Mouse (Mus musculus) right cerebral cortex, postnatal 25 days (tissue): ENCODE measurements around the gene Hps3.
"Not testable (repeated sequence)": the region's sequence is repeated elsewhere in the genome, so short reads cannot be mapped to it uniquely, and the experiment has no call there.

ENCODE experiments used
- DNase-seq: peaks from one replicate; pipeline ENCODE4 v3.0.0; 2022

Hps3 gene

DNA sequence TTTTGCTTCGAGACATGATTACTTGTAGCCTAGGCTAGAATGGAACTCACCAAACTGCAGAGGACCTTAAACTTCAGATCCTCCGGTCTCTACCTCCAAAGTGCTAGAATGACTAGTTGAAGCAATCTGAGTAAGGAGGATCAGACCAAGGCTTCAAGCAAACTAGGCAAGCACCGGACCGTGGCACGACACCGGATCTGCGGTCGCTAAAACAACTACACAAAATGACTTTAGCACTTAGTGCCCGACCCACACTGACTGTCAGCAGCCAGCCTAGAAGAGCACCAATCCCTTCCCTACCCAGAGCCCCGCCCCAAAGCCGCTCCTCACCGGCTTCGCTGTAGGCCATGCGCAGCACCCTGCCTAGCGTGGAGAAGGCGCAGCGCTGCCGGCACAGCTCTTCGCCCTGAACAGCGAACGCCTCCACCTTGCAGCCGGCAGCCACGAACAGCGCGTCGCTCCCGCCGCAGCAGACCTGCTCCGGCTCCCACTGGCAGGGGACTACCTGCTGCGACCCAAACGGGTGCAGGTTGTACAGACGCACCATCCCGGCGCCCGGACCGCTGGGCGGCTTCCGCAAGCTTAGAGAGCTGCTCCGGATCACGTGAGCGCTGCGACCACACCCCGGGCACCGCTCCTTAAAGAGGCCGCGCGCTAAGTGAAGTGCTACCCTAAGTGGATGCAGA lies at the start of gene Hps3:
Gene Hps3, minus strand, starts transcription at position 597 of the 686 bp plus-strand sequence.
- DNase-seq, result peak; percentile 90

DNA sequence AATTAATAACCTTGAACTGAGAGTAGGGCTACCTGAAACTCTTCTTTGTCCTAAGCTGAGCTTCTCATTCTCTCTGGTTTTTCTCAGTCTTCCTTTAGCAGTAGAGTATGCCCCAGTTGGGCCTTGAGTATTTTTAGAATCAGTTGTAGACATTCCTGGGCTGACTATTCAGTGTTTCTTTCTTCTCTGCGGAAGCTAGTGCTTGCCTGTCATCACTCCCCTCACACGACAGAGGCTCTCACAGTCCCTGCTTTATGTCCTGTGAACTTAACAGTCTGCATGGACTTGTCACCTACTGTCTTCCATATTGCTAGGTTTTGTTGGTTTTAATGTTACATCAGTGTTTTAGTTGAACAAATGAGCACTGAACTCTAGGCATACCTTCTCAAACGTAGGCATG lies 47.0 kb upstream of the Hps3 start:
- DNase-seq, result no peak

DNA sequence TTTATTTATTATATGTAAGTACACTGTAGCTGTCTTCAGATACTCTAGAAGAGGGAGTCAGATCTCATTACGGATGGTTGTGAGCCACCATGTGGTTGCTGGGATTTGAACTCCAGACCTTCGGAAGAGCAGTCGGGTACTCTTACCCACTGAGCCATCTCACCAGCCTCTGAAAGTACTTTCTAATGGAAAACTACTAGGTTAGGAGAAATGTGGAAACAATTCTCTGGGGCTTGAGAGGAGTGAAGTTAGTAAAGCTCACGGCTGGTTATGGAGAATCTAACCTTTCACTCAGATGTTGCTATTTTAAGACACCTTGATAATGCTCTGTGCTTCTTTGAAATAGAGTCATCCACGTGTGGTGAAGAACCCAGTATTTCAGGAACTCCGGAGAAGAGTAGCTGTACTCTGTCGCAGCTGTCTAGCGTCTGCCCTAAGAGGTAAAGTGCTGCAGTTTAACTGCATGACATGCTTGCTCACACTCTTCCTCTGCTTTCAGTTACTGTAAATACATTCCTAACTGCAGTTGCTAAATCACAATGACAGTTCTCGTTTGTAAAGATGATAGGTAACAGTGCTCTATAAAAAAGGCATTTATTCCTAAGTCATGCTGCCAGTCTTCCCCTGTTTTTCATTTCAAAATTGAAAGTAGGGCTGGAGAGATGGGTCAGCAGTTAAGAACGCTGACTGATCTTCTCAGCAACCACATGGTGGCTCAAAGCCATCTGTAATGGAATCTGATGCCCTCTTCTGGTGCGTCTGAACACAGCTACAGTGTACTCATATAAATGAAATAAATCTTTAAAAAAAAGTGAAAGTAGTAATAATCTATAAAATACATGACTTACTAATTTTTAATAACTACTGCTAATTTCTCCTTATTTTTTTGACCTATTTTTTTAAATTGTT lies 41.3 kb upstream of the Hps3 start:
- no peak for DNase-seq

- no peak for DNase-seq
Observed at GRCm38 (mm10) chr3:20058197-20058541, 23.1 kb upstream of the Hps3 start.

DNA sequence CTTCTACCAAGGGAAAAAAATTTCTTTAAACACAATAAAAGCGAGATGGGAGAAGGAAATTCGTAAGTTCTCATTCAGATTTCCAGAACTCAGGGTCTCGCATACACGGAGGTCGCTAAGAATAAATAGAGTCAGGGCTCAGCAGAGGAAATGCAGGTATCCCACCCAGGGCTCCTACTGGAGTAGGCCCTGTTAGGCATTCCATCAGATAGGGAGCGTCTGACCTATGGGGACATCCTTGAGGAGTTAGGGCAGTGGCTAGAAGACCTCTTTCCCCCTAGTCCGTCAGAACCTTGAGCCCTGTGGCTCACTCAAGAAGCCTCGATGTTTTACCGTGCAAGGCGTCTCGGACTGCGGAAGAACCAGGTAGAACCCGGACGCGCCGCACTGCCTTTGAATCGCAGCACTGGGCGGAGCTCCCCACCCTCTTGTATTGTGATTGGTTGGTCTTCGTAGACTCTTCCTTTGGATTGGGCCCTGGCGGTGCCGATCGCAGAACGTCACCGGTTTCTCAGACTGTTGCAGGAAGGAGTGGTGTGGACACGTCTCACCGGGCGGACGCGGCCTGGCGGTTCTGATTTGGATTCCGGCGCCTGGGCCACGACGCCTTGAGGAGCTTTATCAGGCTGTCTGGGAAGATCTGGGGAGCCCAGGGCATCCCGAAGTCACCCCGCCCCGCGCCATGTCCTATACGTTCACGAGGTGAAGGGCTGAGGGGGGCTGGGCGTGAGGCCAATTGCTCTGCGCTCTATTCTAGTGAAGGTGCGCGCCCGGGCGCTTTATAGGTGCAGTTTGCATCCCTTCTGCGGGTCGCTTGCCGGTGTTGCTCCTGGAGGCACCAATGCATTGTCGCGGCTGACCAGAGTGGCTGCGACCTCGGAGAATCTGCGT lies 22.4 kb upstream of the Hps3 start, which contains the start of gene Hltf:
Gene Hltf, plus strand, starts transcription at position 506 of the 891 bp plus-strand sequence.
- peak; percentile 95 for DNase-seq

GRCm38 (mm10) chr3:20044736-20045135 lies 9.6 kb upstream of the Hps3 start:
- DNase-seq, result not testable (repeated sequence)

DNA sequence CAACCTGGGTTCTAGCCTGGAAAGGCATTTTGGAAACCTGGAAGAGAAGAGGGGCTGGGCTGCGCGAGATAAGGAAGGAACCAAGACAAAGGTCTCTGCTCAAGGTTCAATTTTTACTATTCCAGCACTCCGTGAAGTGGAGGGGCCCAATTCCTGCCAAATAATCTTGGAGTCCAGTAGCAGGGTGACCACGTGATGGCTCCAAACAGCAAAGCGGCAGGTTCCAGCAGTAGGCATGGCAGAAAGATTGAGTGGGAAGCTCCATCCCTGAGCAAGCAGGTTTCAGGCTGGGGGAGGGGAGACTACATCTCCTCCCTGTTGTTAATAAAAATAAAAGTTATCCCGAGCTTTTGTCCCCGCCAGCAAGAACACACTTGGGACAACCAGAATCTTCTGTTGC lies 6.3 kb upstream of the Hps3 start:
- not testable (repeated sequence) for DNase-seq

DNA sequence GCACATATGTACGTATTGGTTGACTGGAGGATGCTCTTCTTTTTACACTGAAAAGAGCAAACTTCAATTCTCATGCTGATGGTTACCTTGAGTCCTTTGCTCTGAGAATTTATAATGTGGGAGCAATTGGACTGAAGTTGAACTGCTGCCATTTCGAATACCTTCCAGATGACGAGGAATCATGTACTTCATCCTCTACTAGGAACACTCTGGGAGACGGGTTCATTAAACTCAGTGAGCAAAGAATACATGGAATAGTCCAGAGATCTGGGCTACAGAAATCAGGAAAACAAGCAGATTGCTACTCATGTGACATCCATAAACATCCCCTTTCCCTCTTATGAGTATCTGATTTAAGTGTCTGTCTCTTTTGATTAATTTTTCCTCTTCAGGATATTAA lies 954 bp upstream of the Hps3 start:
- DNase-seq, result no peak

DNA sequence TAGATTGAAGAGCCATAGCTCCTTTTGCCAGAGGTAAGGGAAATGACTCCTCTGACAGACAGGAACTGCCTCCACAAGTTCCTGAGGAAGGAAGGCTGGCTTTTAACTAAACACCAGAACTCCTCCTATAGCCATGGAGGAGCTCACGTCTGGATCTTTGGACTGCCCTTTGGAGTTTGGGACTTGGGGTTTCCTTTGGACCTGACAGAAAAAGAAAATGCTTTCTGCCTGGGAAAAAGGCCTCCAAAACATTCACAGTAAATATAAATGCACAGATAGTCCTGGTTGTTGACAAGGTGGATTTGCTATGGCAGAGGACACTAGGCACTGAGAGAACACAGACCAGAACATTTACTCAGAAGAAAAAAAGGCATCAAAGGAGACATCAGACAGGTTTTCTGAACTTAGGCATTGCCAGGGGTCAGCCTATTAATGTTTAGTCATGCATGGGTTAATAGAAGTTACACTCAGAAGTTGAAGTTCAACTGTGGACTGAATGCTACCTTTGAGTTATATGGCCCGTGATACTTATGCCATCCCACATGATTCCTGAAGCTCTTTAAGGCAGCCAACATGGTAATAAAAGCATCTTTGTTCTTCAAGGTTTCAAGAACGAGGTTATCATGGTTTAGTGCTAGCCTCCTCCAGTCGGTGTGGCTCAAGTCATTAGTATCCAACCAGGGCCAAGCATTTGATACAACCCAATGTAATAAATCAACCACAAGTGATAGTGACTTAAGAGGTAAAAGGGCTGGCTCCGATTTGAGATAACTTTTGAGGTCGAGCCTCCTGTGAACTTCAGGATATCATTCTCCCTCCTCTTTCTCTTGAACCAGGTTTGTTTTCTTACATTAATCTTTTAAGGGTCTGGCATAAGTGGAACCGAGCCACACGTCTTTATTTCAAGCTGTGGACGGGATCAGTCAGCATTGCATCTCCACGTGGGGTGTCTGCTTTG lies 1.1 kb downstream of the Hps3 start:
- no peak for DNase-seq

DNA sequence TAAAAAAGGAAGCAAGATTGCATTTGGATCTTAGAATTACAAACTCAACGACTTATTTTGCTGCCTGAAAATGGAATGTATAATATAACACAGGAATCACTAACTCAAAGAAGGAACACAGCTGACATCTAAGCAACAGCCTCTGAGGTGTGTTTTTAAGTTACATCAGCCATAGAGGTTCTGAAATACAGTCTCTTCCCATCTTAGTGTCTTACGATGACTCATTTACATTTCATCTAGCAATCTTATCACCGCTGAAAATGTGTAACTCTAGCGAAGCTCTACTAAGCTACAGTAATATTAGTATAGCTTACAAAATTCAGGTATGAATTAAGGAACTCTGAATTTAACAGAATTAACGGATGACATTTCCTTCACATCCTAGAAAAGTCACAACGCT lies 4.3 kb downstream of the Hps3 start:
- no peak for DNase-seq

GRCm38 (mm10) chr3:20028640-20029039 lies 6.5 kb downstream of the Hps3 start:
- DNase-seq, result no peak

- DNase-seq, result no peak
Observed at GRCm38 (mm10) chr3:20027788-20028187, 7.3 kb downstream of the Hps3 start.

GRCm38 (mm10) chr3:20026996-20027689 lies 8.0 kb downstream of the Hps3 start:
- DNase-seq, result no peak

- DNase-seq, result no peak
Observed at GRCm38 (mm10) chr3:20026481-20026880, 8.6 kb downstream of the Hps3 start.

GRCm38 (mm10) chr3:20023832-20024231 lies 11.3 kb downstream of the Hps3 start:
- no peak for DNase-seq

GRCm38 (mm10) chr3:20018076-20018475 lies 17.0 kb downstream of the Hps3 start:
- DNase-seq, result no peak

DNA sequence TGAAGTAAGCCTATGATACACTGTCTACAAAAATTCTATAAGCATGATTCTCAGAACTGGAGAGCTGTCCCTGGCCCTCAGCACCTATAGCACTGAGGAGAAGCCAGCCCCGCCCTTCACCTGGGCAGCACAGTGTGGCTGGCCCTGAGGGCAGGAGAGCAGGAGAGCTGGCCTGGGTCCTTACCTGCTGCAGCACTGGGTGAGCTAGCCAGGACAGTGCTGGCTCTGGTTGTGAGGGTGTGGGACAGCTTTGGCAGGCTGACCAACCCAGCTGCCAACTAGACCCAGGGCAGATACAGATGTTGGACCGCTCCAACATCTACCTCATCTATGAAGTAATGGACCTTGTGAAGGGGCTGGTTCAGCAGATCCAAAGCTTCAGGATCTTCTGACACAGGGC lies 20.7 kb downstream of the Hps3 start:
- no peak for DNase-seq

- DNase-seq, result not testable (repeated sequence)
Observed at GRCm38 (mm10) chr3:20010905-20011304, 24.2 kb downstream of the Hps3 start.

DNA sequence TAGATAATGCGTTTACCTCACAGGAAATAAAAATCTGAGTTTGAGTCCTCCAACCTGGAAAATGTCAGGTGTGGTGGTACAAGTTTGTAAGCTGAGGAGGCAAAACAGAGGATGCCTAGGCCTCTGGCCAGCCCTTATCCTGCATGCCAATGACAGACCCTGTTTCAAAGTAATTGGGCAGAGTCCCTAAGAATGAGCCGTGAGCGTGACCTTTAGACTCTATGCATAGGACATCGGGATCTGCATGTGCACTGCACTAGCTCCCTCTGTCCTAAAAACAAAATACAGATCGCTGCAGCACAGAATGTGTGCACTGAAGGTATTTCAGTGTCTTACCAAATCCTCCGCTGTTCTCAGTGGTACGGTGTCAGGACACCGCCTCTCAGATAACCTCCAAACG lies 24.7 kb downstream of the Hps3 start:
- no peak for DNase-seq

DNA sequence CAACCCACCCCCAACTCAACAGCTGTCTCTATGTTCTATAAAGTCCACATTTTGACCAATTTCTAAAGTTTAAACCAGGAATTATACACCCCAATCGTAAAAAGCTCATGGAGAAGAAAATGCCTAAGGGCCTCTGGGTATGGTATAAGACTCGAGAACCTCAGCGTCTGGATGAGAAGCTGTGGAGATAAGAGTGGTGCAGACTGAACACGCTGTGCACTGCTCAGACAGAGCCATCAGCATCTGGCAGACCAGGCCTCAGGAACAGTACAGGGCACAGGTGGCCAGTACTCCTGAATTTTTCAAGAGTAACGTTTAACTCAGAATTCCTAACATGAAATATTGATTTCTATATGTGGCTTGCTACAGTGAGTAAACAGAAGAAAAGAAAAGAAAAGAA lies 27.4 kb downstream of the Hps3 start:
- no peak for DNase-seq

- DNase-seq, result no peak
Observed at GRCm38 (mm10) chr3:20007275-20007674, 27.8 kb downstream of the Hps3 start.
